Mouse (Mus musculus) thymus, adult 2 months (tissue): ENCODE results near the gene Slc50a1. TPM values are rescaled to one million over a fixed set of nuclear protein-coding genes. Genes with fewer than 3 reads are reported as not detected.

Experiments used
- DNase-seq: peaks from one replicate; pipeline ENCODE4 v3.0.0; 2021
- H3K27ac ChIP-seq: fragments of 200-500 bp; 2 replicates; pipeline ENCODE4 v1.5.1; 2012; ENCODE audit warnings: low read length, control low read depth; ENCODE audit not compliant: control insufficient read depth, insufficient read depth
- H3K27me3 ChIP-seq: fragments of 200-500 bp; 2 replicates; pipeline ENCODE4 v1.6.1; 2012; ENCODE audit warnings: mild to moderate bottlenecking, low read length, moderate library complexity, mixed read lengths; ENCODE audit not compliant: control insufficient read depth, insufficient read depth
- H3K36me3 ChIP-seq: fragments of 200-500 bp; 2 replicates; pipeline ENCODE4 v1.6.1; 2012; ENCODE audit warnings: mild to moderate bottlenecking, low read length, moderate library complexity; ENCODE audit not compliant: control insufficient read depth, insufficient read depth
- H3K4me1 ChIP-seq: fragments of 200-500 bp; replicated peaks from 2 replicates; pipeline ENCODE4 v1.6.1; 2012; ENCODE audit warnings: low read length; ENCODE audit not compliant: control insufficient read depth, insufficient read depth
- H3K4me3 ChIP-seq: fragments of 200-500 bp; 2 replicates; pipeline ENCODE4 v1.5.1; 2012; ENCODE audit warnings: mild to moderate bottlenecking, low read length, control low read depth, moderate library complexity; ENCODE audit not compliant: control insufficient read depth, insufficient read depth
- CTCF ChIP-seq: fragments of 200-500 bp; IDR thresholded peaks from 2 replicates; pipeline ENCODE4 v1.5.1; 2012; ENCODE audit warnings: mild to moderate bottlenecking, control low read depth, low read length, moderate library complexity, borderline replicate concordance; ENCODE audit not compliant: control insufficient read depth, poor library complexity, insufficient read depth; ENCODE audit errors: extremely low read depth
- POLR2A ChIP-seq: fragments of 200-500 bp; IDR thresholded peaks from 2 replicates; pipeline ENCODE4 v1.6.1; 2012; ENCODE audit warnings: mild to moderate bottlenecking, low read length, control low read depth, moderate library complexity; ENCODE audit not compliant: control insufficient read depth, poor library complexity, insufficient read depth; ENCODE audit errors: extremely low read depth
- WGBS: fragments of 180-500 bp; shearing (Covaris S2); methylation state at CpG from one replicate; pipeline ENCODE4 v1.1.7; 2018; 5-methylcytosine and 5-hydroxymethylcytosine counted together
- polyA plus RNA-seq: library from polyadenylated mRNA; depleted of rRNA; stranded (reverse); fragments of >200 nt; gene quantifications from 2 replicates; pipeline ENCODE4 v1.2.3, GENCODE M21; 2012; rRNA removed

The Slc50a1 gene
- polyA plus RNA-seq, 1 experiment = 251 TPM

DNA sequence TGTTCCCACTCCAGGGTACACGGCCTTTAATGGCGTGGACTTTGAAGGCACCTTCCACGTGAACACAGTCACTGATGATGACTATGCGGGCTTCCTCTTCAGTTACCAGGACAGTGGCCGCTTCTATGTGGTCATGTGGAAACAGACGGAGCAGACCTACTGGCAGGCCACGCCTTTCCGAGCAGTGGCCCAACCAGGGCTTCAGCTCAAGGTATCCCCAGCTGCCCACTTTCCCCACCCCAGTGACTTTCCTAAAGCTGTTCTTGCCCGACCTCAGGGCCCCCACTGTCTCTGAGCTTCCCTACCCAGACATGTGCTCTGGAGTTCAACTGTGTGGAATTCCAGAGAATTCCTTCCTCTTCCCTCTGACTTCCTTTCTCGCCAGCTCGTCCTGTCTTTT lies 45.6 kb downstream of the Slc50a1 start:
- Histone ChIP-seq H3K36me3 (no peaks in the 10 kb centered on the region), H3K4me3 (no peak overlapping the region), H3K27ac (no peak overlapping the region), H3K4me1 (peaks cover 16% of the 10 kb centered on the region), H3K27me3 (no peaks in the 10 kb centered on the region)
- no peak for DNase-seq
- WGBS = 88% methylated on average over 11 of the region's 11 CpGs
- TF ChIP-seq CTCF = no peak
- TF ChIP-seq POLR2A = no peak

- H3K27ac ChIP-seq = no peak overlapping the region
- TF ChIP-seq CTCF (no peak), POLR2A (no peak)
- DNase-seq = no peak
- H3K27me3 ChIP-seq = no peaks in the 10 kb centered on the region
- no peaks in the 10 kb centered on the region for H3K4me1 ChIP-seq
- WGBS = 92% methylated on average over 5 of the region's 5 CpGs
- H3K4me3 ChIP-seq = no peak overlapping the region
- H3K36me3 ChIP-seq = no peaks in the 10 kb centered on the region
Observed at GRCm38 (mm10) chr3:89221167-89221566, 49.2 kb downstream of the Slc50a1 start.

- DNase-seq = no peak
- no peak overlapping the region for H3K4me3 ChIP-seq
- no peak overlapping the region for H3K27ac ChIP-seq
- H3K27me3 ChIP-seq = no peaks in the 10 kb centered on the region; the same call in 1 of the 2 replicates
- no peaks in the 10 kb centered on the region; the same call in 1 of the 2 replicates for H3K4me1 ChIP-seq
- no peaks in the 10 kb centered on the region for H3K36me3 ChIP-seq
- TF ChIP-seq CTCF (no peak), POLR2A (no peak)
- WGBS = 75% methylated on average over 8 of the region's 8 CpGs
Observed at GRCm38 (mm10) chr3:89219546-89219945, 50.8 kb downstream of the Slc50a1 start.

DNA sequence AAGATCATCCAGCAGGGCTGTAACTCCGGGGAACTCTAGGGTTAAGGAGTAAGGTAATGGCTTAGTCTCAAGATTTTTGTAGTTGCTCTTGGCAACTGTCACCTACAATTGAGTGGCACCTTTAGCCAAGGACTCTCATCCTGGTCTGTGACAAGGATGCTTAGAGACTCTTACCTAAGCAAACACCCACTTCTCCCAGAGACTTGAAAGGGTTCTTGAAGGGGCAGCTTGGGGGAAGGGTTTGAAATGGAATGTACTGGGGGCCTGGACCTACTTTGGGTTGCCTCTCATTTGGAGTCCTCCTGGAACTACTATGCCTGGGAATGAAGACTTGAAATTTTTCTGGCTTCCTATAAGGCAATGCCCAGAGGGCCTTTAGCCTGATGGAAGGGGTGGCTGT lies 52.1 kb downstream of the Slc50a1 start:
- 92% methylated on average over 1 of the region's 1 CpGs for WGBS
- peaks cover 3% of the 10 kb centered on the region for H3K4me1 ChIP-seq
- H3K27me3 ChIP-seq = no peaks in the 10 kb centered on the region; the same call in 1 of the 2 replicates
- H3K4me3 ChIP-seq = no peak overlapping the region
- no peak for DNase-seq
- H3K36me3 ChIP-seq = no peaks in the 10 kb centered on the region
- TF ChIP-seq POLR2A = no peak
- TF ChIP-seq CTCF = no peak
- H3K27ac ChIP-seq = no peak overlapping the region

Other genes starting within 250 kb of the Slc50a1 start
- 45.8 and 50.9 TPM in 2 replicates for gene Rusc1, start 177.3 kb downstream of the Slc50a1 start, polyA plus RNA-seq
- not detected in 2 replicates for gene Gm43738, start 169.5 kb downstream of the Slc50a1 start, polyA plus RNA-seq
- gene Fdps, start 168.6 kb downstream of the Slc50a1 start, polyA plus RNA-seq = 58.1 and 71.6 TPM in 2 replicates
- gene Pklr, start 134.4 kb downstream of the Slc50a1 start, polyA plus RNA-seq = 2.2 and 2.7 TPM in 2 replicates
- 15.9 and 18.1 TPM in 2 replicates for gene Hcn3, start 110.4 kb downstream of the Slc50a1 start, polyA plus RNA-seq
- 117 and 126 TPM in 2 replicates for gene Clk2, start 105.8 kb downstream of the Slc50a1 start, polyA plus RNA-seq
- gene Scamp3, start 93.1 kb downstream of the Slc50a1 start, polyA plus RNA-seq = 240 and 251 TPM in 2 replicates
- gene Fam189b, start 87.4 kb downstream of the Slc50a1 start, polyA plus RNA-seq = 250 and 278 TPM in 2 replicates
- gene Gba, start 67.6 kb downstream of the Slc50a1 start, polyA plus RNA-seq = 98.8 and 117 TPM in 2 replicates
- gene Thbs3, start 55.4 kb downstream of the Slc50a1 start, polyA plus RNA-seq = 7.2 and 10.9 TPM in 2 replicates
- 209 and 224 TPM in 2 replicates for gene Mtx1, start 43.5 kb downstream of the Slc50a1 start, polyA plus RNA-seq
- 14.1 and 14.4 TPM in 2 replicates for gene Muc1, start 41.5 kb downstream of the Slc50a1 start, polyA plus RNA-seq
- gene Krtcap2, start 24.6 kb downstream of the Slc50a1 start, polyA plus RNA-seq = 171 and 183 TPM in 2 replicates
- gene Trim46, start 24.3 kb downstream of the Slc50a1 start, polyA plus RNA-seq = 12.1 and 13.0 TPM in 2 replicates
- 477 and 588 TPM in 2 replicates for gene Dpm3, start 11.2 kb downstream of the Slc50a1 start, polyA plus RNA-seq
- 6.3 and 9.7 TPM in 2 replicates for gene Efna1, start 10.6 kb upstream of the Slc50a1 start, polyA plus RNA-seq
- 3.7 and 4.2 TPM in 2 replicates for gene Efna3, start 52.4 kb upstream of the Slc50a1 start, polyA plus RNA-seq
- 12.5 TPM in 2 replicates for gene Efna4, start 67.5 kb upstream of the Slc50a1 start, polyA plus RNA-seq
- 38.7 and 49.6 TPM in 2 replicates for gene Adam15, start 79.4 kb upstream of the Slc50a1 start, polyA plus RNA-seq
- 0.36 and 0.50 TPM in 2 replicates for gene Dcst2, start 91.4 kb upstream of the Slc50a1 start, polyA plus RNA-seq
- gene Dcst1, start 94.7 kb upstream of the Slc50a1 start, polyA plus RNA-seq = 0.24 and 0.32 TPM in 2 replicates
- 59.8 and 64.9 TPM in 2 replicates for gene Zbtb7b, start 124.2 kb upstream of the Slc50a1 start, polyA plus RNA-seq
- gene Lenep, start 132.2 kb upstream of the Slc50a1 start, polyA plus RNA-seq = 0.66 TPM in 1 of 2 replicates, not detected in the other
- 57.0 and 58.3 TPM in 2 replicates for gene Flad1, start 141.3 kb upstream of the Slc50a1 start, polyA plus RNA-seq
- 104 TPM in 2 replicates for gene Cks1b, start 147.8 kb upstream of the Slc50a1 start, polyA plus RNA-seq
- gene Shc1, start 147.9 kb upstream of the Slc50a1 start, polyA plus RNA-seq = 89.9 and 92.1 TPM in 2 replicates
- 82.3 and 133 TPM in 2 replicates for gene Pygo2, start 159.6 kb upstream of the Slc50a1 start, polyA plus RNA-seq
- 36.5 and 41.6 TPM in 2 replicates for gene Pbxip1, start 166.1 kb upstream of the Slc50a1 start, polyA plus RNA-seq
- gene Pmvk, start 184.0 kb upstream of the Slc50a1 start, polyA plus RNA-seq = 20.0 and 22.6 TPM in 2 replicates
- 1.6 and 2.4 TPM in 2 replicates for gene Kcnn3, start 249.6 kb upstream of the Slc50a1 start, polyA plus RNA-seq